Mouse (Mus musculus) ES-E14 (cell line): ENCODE measurements at regions not wholly inside any gene's neighbourhood (a gene's known extent, or its start where the extent isn't known, plus 50 kb on each side); places are given as distances from the start of the nearest gene placed in this dataset.

Source experiments
- HCFC1 ChIP-seq: IDR thresholded peaks from 2 replicates; pipeline ENCODE4 v1.6.1; 2012; ENCODE audit warnings: low read length, inconsistent platforms, borderline replicate concordance; ENCODE audit not compliant: insufficient read depth
- MAFK ChIP-seq: IDR thresholded peaks from 2 replicates; pipeline ENCODE4 v1.6.1; 2014; ENCODE audit warnings: mild to moderate bottlenecking, low read depth, low read length, inconsistent platforms; ENCODE audit not compliant: insufficient read depth
- ZC3H11A ChIP-seq: IDR thresholded peaks from 2 replicates; pipeline ENCODE4 v1.6.1; 2012; ENCODE audit warnings: low read depth, mild to moderate bottlenecking, inconsistent platforms, low read length, borderline replicate concordance
- ZNF384 ChIP-seq: IDR thresholded peaks from 2 replicates; pipeline ENCODE4 v1.6.1; 2012; ENCODE audit warnings: low read depth, low read length, inconsistent platforms

DNA sequence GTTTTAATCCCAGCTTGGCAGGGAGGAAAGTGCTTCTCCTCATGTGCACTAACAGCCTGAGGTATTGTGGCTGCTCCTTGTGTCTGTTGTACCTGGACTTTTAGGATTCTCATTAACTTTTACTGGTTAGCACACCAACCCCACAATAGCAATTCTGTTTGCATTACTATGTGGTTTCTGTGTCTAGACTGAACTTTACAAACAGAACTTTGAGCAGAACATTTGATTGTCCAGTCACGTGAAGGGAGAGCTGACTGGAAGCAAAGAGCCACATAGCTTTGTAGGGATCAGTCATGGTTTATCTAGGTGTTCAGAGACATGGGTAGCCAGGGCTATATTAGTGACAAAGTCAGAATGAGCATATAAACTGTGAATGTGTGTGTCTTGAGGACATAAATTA, 58.3 kb upstream of the Cxcl14 start:
- no peak for TF ChIP-seq HCFC1
- no peak for TF ChIP-seq ZNF384
- TF ChIP-seq ZC3H11A: no peak
- no peak for TF ChIP-seq MAFK
